Mouse (Mus musculus): Measurements from ENCODE around the gene Calhm2.
"Not testable (repeated sequence)": the region's sequence is repeated elsewhere in the genome, so short reads cannot be mapped to it uniquely, and the experiment has no call there.

The Calhm2 gene

DNA sequence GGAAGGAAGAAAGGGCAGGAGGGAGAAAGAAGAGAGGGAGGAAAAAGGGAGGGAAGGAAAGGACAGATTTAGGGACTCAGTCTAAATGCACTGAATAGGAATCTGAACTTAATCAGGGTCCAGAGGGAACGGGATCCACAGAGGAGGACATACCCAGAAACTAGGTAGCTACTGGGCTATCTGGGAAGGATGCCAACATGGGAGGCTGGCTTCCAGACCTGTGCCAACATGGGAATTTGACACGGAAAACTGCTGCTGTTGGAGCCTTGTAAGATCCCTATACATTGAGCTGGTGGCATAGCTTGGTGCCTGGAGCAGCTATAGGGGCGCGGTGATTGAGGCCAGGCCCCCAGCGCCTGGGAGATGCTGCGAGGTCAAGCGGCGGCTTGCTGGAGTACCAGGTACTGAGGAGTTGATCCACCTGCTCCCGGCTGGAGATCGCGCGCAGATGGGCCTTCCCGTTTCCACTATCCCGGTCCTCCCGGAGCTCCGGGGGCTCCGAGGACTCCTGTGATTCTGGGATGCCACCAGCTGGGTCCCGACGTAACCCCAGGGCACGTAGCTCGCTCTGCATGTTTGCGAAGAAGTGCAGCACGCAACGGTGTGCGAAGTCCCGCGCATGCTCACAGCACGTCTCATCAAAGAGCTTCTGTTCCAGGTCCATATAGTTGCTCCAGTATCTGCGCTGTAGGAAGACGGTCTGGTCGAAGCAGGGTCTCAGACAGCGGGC is 13.4 kb upstream of the Calhm2 start:
- no peak for DNase-seq (ENCODE audit: low read depth, low spot score)

DNA sequence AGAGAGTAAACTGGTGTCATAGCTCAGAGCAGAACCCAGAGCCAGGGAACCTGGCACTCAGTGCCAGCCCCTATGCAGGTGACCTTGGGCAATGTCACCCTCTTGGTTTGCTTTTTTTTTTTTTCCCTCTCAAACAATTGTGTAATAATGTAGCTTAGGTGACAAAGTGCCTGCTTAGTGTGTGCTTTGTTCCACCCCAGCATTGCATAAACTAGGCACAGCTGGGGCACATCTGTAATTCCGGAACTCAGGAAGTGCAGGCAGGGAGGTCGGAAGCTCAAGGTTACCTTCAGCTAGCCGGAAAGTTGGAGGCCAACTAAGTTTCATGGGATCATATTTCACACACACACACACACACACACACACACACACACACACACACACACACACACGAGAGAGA is 11.8 kb upstream of the Calhm2 start:
- no peak for DNase-seq (ENCODE audit: low read depth, low spot score)

DNA sequence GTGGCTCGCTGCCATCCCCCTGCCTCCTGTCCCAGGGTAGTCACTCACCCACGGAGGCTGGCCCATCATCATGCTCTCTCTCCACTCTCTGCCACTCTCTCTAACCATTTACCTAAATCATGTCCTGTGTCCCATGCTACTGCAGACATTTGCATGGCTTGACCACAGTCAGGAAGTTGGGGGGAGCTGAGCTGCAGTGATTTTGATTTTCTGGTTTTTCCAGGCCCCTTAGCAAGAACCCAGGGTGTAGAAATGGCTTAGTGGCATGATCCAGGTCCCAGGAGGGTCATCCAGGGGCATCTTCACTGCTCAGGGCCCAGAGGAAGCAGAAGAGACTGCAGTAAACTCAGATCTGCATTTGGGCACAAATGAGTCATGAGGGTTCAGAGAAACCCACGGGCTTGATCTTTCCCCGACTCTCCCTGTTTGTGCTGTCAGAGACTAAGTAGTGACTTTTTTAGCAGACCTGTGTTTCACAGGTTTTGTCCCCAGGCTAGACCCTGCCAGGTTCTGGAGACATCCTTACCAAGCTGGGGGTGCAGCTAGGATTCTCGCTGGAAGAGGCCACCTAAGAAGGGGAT is 10.3 kb upstream of the Calhm2 start:
- no peak for DNase-seq (ENCODE audit: low read depth, low spot score)

DNA sequence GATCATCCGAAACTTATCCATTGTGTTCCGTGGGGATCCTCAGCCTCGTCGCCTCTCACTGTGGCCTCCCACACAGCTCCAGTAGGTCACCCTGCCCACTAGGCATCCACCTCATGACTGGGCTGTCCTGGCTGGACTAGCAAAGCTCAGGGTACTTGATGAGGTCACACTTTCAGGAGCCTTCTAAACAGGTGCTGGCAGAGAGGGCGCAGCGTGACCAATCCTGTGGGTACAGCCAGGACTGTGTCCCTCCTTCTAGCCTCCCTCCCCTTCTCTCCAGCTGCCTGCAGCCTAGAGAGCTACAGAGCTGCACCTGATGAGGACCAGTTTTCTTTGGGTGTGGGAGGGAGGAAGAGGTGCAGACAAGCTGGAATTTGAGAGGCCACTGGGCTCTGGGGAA is 6.1 kb upstream of the Calhm2 start, which contains the start of gene Calhm1:
Gene Calhm1, minus strand, starts transcription at position 101 of the 400 bp plus-strand sequence.
- DNase-seq (ENCODE audit: low read depth, low spot score), result no peak

DNA sequence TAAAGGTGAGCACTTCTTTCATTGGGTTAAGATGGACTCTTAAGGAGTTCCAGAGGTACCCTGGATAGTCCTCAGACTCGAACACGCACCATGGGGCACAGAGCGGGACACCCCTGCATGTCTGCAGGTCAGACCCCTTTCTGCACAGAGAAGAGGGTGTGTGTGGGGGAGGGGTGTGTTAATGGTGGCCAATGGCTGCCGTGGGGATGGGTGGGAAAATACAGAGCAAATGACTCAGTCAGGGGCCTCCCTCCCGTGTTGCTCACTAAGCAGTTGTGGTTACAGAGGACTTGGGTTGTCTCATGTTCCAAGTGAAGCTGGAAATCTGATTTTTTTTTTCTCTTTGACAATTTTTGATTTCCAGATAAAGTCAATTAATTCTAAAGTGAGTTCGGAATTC is 4.3 kb upstream of the Calhm2 start:
- no peak for DNase-seq (ENCODE audit: low read depth, low spot score)

DNA sequence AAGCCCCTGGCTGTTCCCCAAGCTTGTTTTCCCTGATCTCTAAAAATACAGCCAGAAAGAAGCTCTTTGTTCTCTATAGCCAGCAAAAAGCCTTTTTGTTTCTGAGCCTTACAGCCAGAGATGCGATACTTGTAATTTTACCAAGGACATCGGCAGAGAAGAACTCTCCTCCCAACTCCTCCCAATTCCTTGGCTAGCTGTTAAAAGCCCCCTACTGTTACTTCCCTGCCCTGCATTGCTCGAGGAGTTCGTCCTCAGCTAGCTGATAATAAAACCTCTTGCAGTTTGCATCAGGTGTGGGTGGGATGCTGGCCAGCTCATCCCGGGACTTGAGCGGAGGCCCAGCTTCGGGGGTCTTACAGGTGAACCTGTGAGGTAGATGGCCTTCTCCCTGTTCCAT is 1.5 kb upstream of the Calhm2 start:
- not testable (repeated sequence) for DNase-seq (ENCODE audit: low read depth, low spot score)

GRCm38 (mm10) chr19:47137051-47137581 is 978 bp downstream of the Calhm2 start:
- DNase-seq (ENCODE audit: low read depth, low spot score), result no peak

DNA sequence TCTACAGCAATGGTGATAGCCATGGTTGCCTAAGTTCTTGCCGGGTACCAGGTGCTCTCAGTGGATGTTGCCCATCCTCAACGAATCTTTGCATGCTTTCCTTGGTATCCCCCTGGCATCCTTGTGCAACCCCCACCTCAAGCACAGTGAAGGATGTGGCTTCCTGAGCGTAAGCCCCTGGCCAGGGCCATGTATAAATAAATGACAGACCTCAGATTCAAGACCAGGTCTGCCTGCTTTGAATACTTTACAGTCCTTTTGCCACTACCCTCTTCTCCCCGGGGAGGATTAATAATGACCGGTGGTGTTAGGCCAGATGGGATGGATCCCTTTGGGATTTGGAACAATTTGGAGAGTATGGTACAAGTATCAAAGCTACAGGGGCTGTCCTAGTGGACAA is 1.9 kb downstream of the Calhm2 start:
- DNase-seq (ENCODE audit: low read depth, low spot score), result no peak

DNA sequence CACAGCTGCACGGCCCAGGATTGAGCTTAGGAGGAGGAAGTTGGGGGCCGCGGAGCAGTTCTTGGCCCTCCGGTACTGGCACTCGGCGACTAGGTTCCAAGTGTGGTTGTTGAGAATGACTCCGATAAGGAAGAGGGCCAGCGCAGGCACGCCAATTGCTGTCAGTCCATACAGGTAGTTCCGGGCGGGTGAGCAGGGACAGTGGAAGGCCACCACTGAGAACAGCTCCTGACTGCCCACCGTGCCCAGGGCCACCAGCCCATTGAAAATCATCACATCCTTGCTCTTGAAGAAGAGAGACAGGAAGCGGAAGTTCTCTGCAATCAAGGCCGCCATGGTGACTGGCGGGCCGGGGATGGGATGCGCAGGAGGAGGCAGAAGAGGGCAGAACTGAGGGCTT is 2.5 kb downstream of the Calhm2 start:
- DNase-seq (ENCODE audit: low read depth, low spot score), result no peak

- DNase-seq (ENCODE audit: low read depth, low spot score), result no peak
These were observed 4.9 kb downstream of the Calhm2 start for GRCm38 (mm10) chr19:47133161-47133560.

DNA sequence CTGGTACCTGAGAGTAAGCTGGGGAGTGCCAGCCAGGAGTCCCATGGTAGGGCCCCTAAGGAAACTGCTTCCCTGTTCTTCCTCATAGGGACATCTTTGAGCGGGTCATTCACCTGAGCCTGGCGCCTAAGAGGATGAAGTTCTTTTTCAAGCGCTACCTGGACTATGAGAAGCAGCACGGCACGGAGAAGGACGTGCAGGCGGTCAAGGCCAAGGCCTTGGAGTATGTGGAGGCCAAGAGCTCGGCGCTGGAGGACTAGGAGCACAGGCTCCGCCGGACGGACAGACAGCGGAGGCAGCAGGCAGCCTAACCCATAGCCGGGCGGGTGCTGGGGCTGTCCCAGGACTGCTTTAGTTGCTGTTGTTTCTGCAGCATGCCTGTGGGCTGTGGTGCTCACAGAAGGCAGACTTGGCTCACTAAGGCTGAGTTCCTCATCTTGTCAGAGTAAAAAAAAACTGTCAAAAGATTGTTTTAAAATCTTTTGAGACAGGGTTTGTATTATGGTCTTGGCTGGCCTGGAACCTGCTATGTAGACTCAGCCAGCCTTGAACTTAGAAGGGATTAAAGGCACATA is 7.5 kb downstream of the Calhm2 start:
- no peak for DNase-seq (ENCODE audit: low read depth, low spot score)

- no peak for DNase-seq (ENCODE audit: low read depth, low spot score)
These were observed 9.3 kb downstream of the Calhm2 start for GRCm38 (mm10) chr19:47128835-47129234.

- no peak for DNase-seq (ENCODE audit: low read depth, low spot score)
These were observed 9.9 kb downstream of the Calhm2 start for GRCm38 (mm10) chr19:47128164-47128563.

DNA sequence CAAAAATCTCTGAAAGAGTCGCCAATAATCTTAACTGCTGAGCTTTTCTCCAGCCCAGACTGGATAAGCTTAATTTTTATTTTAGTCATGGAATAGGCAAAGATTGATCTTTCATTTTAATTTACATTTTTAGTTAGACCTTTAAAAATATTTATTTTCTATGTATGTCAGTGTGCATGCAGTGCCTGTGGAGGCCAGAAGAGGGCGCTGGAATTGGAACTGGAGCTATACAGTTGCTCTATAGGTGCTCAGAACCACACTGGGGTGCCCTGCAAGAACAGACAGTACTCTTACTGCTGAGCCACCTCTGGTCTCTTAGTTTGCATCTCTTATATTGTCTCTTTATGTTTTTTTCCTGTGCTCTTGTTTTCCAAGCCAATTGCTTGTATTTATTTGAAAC is 15.3 kb downstream of the Calhm2 start:
- DNase-seq (ENCODE audit: low read depth, low spot score), result no peak

DNA sequence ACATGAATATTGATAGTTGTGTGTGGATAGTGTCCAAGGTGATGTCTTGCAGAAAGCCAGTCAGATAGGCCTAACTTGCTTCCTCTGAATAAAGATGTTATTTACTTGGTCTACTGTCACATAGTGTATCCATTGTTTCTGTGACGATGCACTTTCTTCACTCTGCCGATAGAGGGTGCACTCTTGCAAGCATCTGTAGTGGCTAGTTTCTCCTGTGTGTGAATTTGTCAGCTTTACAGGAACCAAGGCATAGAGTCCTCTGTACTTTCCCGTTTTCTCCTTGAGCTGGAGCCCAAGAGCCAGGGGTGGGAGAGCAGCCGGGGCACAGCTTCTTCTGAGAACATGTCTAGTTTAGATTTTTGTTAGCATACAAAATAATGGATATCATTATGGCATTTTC is 17.0 kb downstream of the Calhm2 start:
- peak; percentile 32 for DNase-seq (ENCODE audit: low read depth, low spot score)

- DNase-seq (ENCODE audit: low read depth, low spot score), result no peak
These were observed 19.5 kb downstream of the Calhm2 start for GRCm38 (mm10) chr19:47118634-47119033.

- DNase-seq (ENCODE audit: low read depth, low spot score), result no peak
These were observed 33.3 kb downstream of the Calhm2 start for GRCm38 (mm10) chr19:47104641-47105271.

DNA sequence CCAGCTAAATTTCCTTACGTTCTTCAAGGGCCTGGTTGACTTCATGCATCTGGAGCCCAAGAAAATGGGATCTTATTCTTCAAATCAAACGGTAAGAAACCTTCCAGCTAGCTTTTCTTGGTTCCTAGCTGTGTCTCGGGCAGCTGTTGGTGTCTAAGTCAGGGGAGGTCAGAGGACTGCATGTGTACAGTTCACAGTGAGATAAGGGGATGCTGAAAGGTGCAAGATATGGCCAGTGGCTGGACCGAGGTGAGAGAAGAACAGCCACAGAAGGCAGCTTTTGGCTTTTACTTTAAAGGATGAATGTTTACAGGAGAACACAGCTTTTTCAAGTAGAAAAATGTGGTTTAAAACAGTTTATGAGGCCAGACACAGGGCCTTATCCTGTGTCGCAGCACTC is 37.0 kb downstream of the Calhm2 start:
- no peak for DNase-seq (ENCODE audit: low read depth, low spot score)

GRCm38 (mm10) chr19:47090550-47091156 is 47.4 kb downstream of the Calhm2 start, which contains the start of the genes Usmg5 and Pdcd11:
Usmg5 (minus strand) TSS chr19:47090647.
Pdcd11 (plus strand) TSS chr19:47090768.
- DNase-seq (ENCODE audit: low read depth, low spot score), result peak; percentile 93

DNA sequence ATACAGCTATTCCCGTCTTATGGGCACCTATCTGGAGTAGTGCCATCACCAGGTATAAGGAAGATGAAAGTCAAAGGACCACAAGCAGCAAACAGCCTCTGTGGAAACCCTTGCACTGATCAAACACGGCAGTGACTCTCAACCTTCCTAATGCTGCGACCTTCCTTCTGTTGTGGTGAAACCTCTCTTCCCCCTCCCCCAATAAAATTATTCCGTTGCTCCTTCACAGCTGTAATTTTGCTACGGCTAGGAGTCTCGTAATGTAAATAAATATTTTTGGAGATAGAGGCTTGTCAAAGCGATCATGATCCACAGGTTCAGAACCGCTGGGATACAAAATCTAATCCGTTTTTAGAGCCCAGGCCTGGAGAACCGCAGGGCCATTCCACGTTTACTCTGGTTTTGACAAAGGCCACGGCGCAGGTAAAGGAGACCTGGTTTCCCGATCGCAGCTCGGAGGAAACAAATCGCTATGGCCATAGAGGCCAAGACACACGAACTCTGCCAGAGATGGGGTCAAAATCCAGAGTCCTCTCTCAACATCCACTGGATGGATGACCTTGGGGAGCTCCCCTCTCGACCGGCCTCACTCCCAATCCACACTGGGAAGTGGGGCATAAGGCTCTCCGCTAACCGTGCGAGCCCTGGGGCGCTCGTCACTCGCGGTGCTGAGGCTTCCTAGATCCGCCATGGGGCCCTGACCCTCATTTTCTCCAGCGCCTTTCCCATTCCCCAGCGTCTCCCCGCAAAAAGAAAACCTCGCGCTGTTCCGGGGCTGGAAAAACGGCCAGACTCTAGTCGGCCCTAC is 48.2 kb downstream of the Calhm2 start:
- DNase-seq (ENCODE audit: low read depth, low spot score), result no peak

- no peak for DNase-seq (ENCODE audit: low read depth, low spot score)
These were observed 49.9 kb downstream of the Calhm2 start for GRCm38 (mm10) chr19:47088226-47088625.
